Mouse (Mus musculus): ENCODE results near the gene Grem1. TPM values are rescaled to one million over a fixed set of nuclear protein-coding genes. Genes with fewer than 3 reads are reported as not detected.

Grem1 gene
- total and polyA plus RNA-seq, 2 experiments from 2014 or later, result not detected

GRCm38 (mm10) chr2:113784851-113785250 is 26.4 kb upstream of the Grem1 start:
- Histone ChIP-seq H3K4me3 (ENCODE audit: low read depth, low read length) (no peak overlapping the region), H3K9ac (replicated peaks; ENCODE audit: low read depth, low read length) (no peak overlapping the region), H3K36me3 (replicated peaks; ENCODE audit: control insufficient read depth, insufficient read depth, low read length) (no peaks in the 10 kb centered on the region), H3K9me3 (replicated peaks; ENCODE audit: control insufficient read depth, low read length) (no peaks in the 10 kb centered on the region), H3K4me1 (ENCODE audit: control insufficient read depth, insufficient read depth) (no peaks in the 10 kb centered on the region), H3K4me2 (ENCODE audit: low read depth, low read length) (no peak overlapping the region), H3K27ac (ENCODE audit: low read depth) (no peak overlapping the region), H3K27me3 (ENCODE audit: control insufficient read depth, insufficient read depth, low read length) (no peaks in the 10 kb centered on the region)
- WGBS, result 49% methylated on average over 3 of the region's 3 CpGs
- DNase-seq (ENCODE audit: low spot score) (no peak), ATAC-seq (ENCODE audit: insufficient read depth, low read depth) (no peak)
- TF ChIP-seq CTCF (IDR thresholded peaks at IDR 0.05; ENCODE audit: low read depth) (no peak), EP300 (IDR thresholded peaks at IDR 0.05; ENCODE audit: low read depth) (no peak)

- Histone ChIP-seq H3K27ac (ENCODE audit: low read depth) (no peak overlapping the region), H3K4me1 (ENCODE audit: control insufficient read depth, insufficient read depth) (no peaks in the 10 kb centered on the region), H3K9me3 (replicated peaks; ENCODE audit: control insufficient read depth, low read length) (no peaks in the 10 kb centered on the region), H3K36me3 (replicated peaks; ENCODE audit: control insufficient read depth, insufficient read depth, low read length) (no peaks in the 10 kb centered on the region), H3K27me3 (ENCODE audit: control insufficient read depth, insufficient read depth, low read length) (no peaks in the 10 kb centered on the region), H3K9ac (replicated peaks; ENCODE audit: low read depth, low read length) (no peak overlapping the region), H3K4me2 (ENCODE audit: low read depth, low read length) (no peak overlapping the region), H3K4me3 (ENCODE audit: low read depth, low read length) (no peak overlapping the region)
- WGBS, result 60% methylated on average over 4 of the region's 4 CpGs
- no peak for DNase-seq (ENCODE audit: low spot score)
- no peak for TF ChIP-seq CTCF (IDR thresholded peaks at IDR 0.05; ENCODE audit: low read depth)
- no peak for TF ChIP-seq EP300 (IDR thresholded peaks at IDR 0.05; ENCODE audit: low read depth)
- no peak for ATAC-seq (ENCODE audit: insufficient read depth, low read depth)
Measured at GRCm38 (mm10) chr2:113781521-113781920, 23.1 kb upstream of the Grem1 start.

- TF ChIP-seq CTCF (IDR thresholded peaks at IDR 0.05; ENCODE audit: low read depth), result no peak
- TF ChIP-seq EP300 (IDR thresholded peaks at IDR 0.05; ENCODE audit: low read depth), result no peak
- H3K27me3 ChIP-seq (ENCODE audit: control insufficient read depth, insufficient read depth, low read length), result no peaks in the 10 kb centered on the region
- 74% methylated on average over 5 of the region's 5 CpGs for WGBS
Measured at GRCm38 (mm10) chr2:113781107-113781506, 22.7 kb upstream of the Grem1 start.

GRCm38 (mm10) chr2:113779336-113779735 is 20.9 kb upstream of the Grem1 start:
- Histone ChIP-seq H3K9me3 (replicated peaks; ENCODE audit: control insufficient read depth, low read length) (no peaks in the 10 kb centered on the region), H3K27ac (ENCODE audit: low read depth) (no peak overlapping the region), H3K9ac (replicated peaks; ENCODE audit: low read depth, low read length) (no peak overlapping the region), H3K4me3 (ENCODE audit: low read depth, low read length) (no peak overlapping the region), H3K4me2 (ENCODE audit: low read depth, low read length) (no peak overlapping the region), H3K36me3 (replicated peaks; ENCODE audit: control insufficient read depth, insufficient read depth, low read length) (no peaks in the 10 kb centered on the region), H3K27me3 (ENCODE audit: control insufficient read depth, insufficient read depth, low read length) (no peaks in the 10 kb centered on the region), H3K4me1 (ENCODE audit: control insufficient read depth, insufficient read depth) (no peaks in the 10 kb centered on the region)
- no peak for TF ChIP-seq EP300 (IDR thresholded peaks at IDR 0.05; ENCODE audit: low read depth)
- no peak for TF ChIP-seq CTCF (IDR thresholded peaks at IDR 0.05; ENCODE audit: low read depth)
- 73% methylated on average over 3 of the region's 3 CpGs for WGBS
- ATAC-seq (ENCODE audit: insufficient read depth, low read depth) (no peak), DNase-seq (ENCODE audit: low spot score) (no peak)

More at GRCm38 (mm10) chr2:113781107-113781506, 22.7 kb upstream of the Grem1 start:
- DNase-seq (ENCODE audit: low spot score) (no peak), ATAC-seq (ENCODE audit: insufficient read depth, low read depth) (no peak)
- H3K36me3 ChIP-seq (replicated peaks; ENCODE audit: control insufficient read depth, insufficient read depth, low read length), result no peaks in the 10 kb centered on the region
- no peaks in the 10 kb centered on the region for H3K9me3 ChIP-seq (replicated peaks; ENCODE audit: control insufficient read depth, low read length)
- H3K4me3 ChIP-seq (ENCODE audit: low read depth, low read length), result no peak overlapping the region
- no peak overlapping the region for H3K27ac ChIP-seq (ENCODE audit: low read depth)
- no peak overlapping the region for H3K4me2 ChIP-seq (ENCODE audit: low read depth, low read length)
- H3K9ac ChIP-seq (replicated peaks; ENCODE audit: low read depth, low read length), result no peak overlapping the region
- no peaks in the 10 kb centered on the region for H3K4me1 ChIP-seq (ENCODE audit: control insufficient read depth, insufficient read depth)

GRCm38 (mm10) chr2:113778036-113778435 is 19.6 kb upstream of the Grem1 start:
- Histone ChIP-seq H3K4me3 (ENCODE audit: low read depth, low read length) (no peak overlapping the region), H3K4me1 (ENCODE audit: control insufficient read depth, insufficient read depth) (no peaks in the 10 kb centered on the region), H3K27me3 (ENCODE audit: control insufficient read depth, insufficient read depth, low read length) (no peaks in the 10 kb centered on the region), H3K27ac (ENCODE audit: low read depth) (no peak overlapping the region), H3K9ac (replicated peaks; ENCODE audit: low read depth, low read length) (no peak overlapping the region), H3K9me3 (replicated peaks; ENCODE audit: control insufficient read depth, low read length) (no peaks in the 10 kb centered on the region), H3K4me2 (ENCODE audit: low read depth, low read length) (no peak overlapping the region), H3K36me3 (replicated peaks; ENCODE audit: control insufficient read depth, insufficient read depth, low read length) (no peaks in the 10 kb centered on the region)
- peak; percentile 15; the same call in 1 of the 2 replicates for TF ChIP-seq CTCF (IDR thresholded peaks at IDR 0.05; ENCODE audit: low read depth)
- TF ChIP-seq EP300 (IDR thresholded peaks at IDR 0.05; ENCODE audit: low read depth), result no peak
- no peak for DNase-seq (ENCODE audit: low spot score)
- 62% methylated on average over 6 of the region's 6 CpGs for WGBS
- no peak for ATAC-seq (ENCODE audit: insufficient read depth, low read depth)

- no peak overlapping the region for H3K9ac ChIP-seq (replicated peaks; ENCODE audit: low read depth, low read length)
- DNase-seq (ENCODE audit: low spot score), result no peak
- WGBS, result 72% methylated on average over 3 of the region's 3 CpGs
Measured at GRCm38 (mm10) chr2:113776297-113776696, 17.9 kb upstream of the Grem1 start.

More at GRCm38 (mm10) chr2:113776297-113776696, 17.9 kb upstream of the Grem1 start:
- no peak for TF ChIP-seq CTCF (IDR thresholded peaks at IDR 0.05; ENCODE audit: low read depth)
- no peak for TF ChIP-seq EP300 (IDR thresholded peaks at IDR 0.05; ENCODE audit: low read depth)
- Histone ChIP-seq H3K4me2 (ENCODE audit: low read depth, low read length) (no peak overlapping the region), H3K9me3 (replicated peaks; ENCODE audit: control insufficient read depth, low read length) (no peaks in the 10 kb centered on the region), H3K4me1 (ENCODE audit: control insufficient read depth, insufficient read depth) (no peaks in the 10 kb centered on the region), H3K4me3 (ENCODE audit: low read depth, low read length) (no peak overlapping the region), H3K36me3 (replicated peaks; ENCODE audit: control insufficient read depth, insufficient read depth, low read length) (no peaks in the 10 kb centered on the region), H3K27ac (ENCODE audit: low read depth) (no peak overlapping the region), H3K27me3 (ENCODE audit: control insufficient read depth, insufficient read depth, low read length) (no peaks in the 10 kb centered on the region)
- ATAC-seq (ENCODE audit: insufficient read depth, low read depth), result no peak

Measured in heart, postnatal 0 days (tissue).